Mouse (Mus musculus) heart, postnatal 10 days (tissue): ENCODE results near the gene Prkag1. TPM values are rescaled to one million over a fixed set of nuclear protein-coding genes. Genes with fewer than 3 reads are reported as not detected.
"Not testable (repeated sequence)": the region's sequence is repeated elsewhere in the genome, so short reads cannot be mapped to it uniquely, and the experiment has no call there.

Experiments used
- DNase-seq, 2 experiments: peaks; one replicate each; pipeline ENCODE4 v3.0.0; 2021
- intact Hi-C: fragments of 180-260 bp; cut with DNase I; formaldehyde crosslinking; loops from one replicate; pipeline ENCODE4 v1.15.1; 2025
- total RNA-seq, 2 experiments: library from RNA; stranded (reverse); gene quantifications; 2 replicates each; pipeline ENCODE4 v1.2.3; 2021

The Prkag1 gene
- total RNA-seq, 2 experiments from 2014 or later, result 93.7 to 94.3 TPM

DNA sequence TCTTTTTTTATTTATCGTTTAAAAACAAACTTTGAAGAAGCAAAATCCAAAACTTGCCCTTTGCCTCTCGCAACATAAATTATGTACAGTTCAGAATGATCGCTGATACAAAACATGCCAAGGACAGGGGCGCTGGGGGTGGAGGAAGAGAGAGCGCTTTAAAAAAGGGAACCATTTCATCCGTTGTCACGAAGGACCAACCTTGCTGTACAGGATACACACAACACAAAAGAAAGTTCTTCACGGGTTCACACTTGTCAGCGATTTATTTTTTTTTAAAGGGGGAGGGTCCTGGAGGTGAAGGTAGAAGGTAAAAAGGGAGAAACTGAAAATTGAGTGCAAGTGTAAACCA, 339 bp upstream of the Prkag1 start:
- intact Hi-C loops, result loop anchor here (1.0 to 2.0 kb wide), 3 partner anchors 23 to 41 kb away; partner anchors contain the start of gene Ddn
- no peak for DNase-seq

DNA sequence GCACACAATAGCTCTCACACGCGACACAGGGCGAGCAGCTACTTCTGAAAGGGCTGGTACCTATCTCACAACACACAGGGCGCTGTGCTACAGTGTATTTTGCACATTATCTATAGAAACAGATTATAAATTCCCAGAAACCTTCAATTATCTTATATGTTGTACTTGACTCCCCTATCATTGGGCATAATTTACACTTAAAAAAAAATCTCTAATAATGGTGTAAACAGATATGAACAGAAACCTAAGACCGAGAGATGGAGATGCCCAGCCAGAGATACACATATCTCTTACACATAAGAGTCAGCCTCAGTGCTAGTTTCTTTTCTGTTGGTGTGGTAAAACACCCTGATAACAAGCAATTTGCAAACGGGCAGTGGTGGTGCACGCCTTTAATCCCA, 3.7 kb downstream of the Prkag1 start:
- intact Hi-C loops, result no loop called here
- no peak for DNase-seq

DNA sequence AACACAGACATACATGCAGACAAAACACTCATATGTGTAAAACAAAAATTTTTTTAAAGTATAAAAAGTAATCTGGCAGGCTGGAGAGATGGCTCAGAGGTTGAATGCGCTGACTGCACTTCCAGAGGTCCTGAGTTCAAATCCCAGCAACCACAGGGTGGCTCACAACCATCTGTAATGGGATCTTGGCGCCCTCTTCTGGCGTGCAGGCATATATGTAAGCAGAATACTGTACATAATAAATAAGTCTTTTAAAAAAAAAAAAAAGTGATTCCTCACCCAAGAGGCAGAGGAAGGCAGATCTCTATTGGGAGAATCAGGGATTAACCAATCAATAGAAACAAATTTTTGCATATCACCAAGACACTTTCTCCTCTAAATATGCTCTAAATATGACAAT, 7.9 kb downstream of the Prkag1 start:
- no peak for DNase-seq
- intact Hi-C loops, result no loop called here

DNA sequence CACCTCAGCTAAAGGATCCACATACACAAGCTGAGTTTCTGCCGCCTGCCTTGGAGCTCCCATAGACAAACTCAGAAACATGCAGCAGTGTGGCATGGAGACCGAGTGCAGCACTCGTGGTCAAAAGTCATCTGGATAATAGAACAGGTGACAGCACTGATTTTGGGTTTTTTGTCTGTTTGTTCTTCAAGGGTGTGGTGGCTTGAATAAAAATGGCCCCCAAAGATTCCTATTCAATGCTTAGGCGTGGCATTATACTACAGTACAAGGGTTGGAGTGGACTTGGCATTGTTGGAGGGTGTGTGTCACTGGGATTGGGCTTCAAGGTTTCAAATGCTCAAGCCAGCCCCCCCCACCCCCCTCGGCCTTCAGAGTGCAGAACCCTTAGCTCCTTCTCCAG, 9.2 kb downstream of the Prkag1 start:
- intact Hi-C loops, result no loop called here
- no peak for DNase-seq

DNA sequence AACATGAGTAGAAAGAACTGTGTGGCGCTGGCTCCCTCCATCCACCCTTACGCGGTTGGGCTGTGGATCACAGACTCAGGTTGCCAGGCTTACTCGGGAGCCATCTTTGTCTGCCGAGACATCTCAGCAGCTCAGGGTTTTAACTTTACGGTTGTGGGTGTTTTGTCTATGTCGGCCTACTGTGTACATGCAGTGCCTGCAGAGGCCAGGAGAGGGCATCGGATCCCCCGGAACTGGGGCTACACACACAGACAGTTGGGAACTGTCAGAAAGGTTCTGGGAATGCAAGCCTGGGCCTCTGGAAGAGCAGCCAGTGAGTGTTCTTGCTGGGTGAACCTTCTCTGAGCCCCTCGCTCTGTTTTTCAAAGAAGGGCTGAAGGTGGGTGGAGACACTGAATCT, 9.9 kb downstream of the Prkag1 start:
- intact Hi-C loops, result no loop called here
- no peak for DNase-seq

DNA sequence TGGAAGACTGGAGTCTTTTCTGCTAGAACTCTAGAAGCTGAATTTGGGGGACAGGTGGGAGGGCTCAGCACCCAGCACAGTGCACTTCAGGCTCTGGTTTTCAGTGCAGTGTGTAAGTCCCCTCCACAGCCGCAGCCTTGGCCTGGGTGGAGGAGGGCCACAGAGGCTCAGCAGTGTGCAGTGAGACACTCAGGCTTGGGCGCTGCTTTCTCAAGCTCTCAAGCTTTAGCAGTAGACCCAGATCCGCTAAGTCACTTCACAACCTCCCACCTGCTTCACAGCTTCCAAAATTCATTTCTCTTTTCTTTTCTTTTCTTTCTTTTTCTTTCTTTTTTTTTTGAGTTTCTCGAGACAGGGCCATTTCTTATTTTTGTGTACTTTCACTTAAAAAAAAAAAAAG, 10.4 kb downstream of the Prkag1 start:
- DNase-seq, result no peak
- intact Hi-C loops, result no loop called here

DNA sequence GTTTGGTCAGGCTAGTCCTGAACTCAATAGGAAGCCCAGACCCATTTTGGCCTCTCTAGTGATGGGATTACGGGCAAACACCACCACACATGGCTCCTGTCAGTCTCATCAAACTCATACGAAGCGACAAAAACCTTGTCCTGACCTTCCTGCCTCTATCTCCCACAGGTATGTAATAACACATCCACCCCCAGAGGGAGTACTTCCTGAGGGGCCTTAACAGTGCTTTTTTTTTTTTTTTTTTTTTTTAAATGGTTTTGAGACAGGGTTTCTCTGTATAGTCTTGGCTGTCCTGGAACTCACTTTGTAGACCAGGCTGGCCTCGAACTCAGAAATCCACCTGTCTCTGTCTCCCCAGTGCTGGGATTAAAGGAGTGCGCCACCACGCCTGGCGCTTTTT, 13.2 kb downstream of the Prkag1 start:
- intact Hi-C loops, result no loop called here
- no peak for DNase-seq

DNA sequence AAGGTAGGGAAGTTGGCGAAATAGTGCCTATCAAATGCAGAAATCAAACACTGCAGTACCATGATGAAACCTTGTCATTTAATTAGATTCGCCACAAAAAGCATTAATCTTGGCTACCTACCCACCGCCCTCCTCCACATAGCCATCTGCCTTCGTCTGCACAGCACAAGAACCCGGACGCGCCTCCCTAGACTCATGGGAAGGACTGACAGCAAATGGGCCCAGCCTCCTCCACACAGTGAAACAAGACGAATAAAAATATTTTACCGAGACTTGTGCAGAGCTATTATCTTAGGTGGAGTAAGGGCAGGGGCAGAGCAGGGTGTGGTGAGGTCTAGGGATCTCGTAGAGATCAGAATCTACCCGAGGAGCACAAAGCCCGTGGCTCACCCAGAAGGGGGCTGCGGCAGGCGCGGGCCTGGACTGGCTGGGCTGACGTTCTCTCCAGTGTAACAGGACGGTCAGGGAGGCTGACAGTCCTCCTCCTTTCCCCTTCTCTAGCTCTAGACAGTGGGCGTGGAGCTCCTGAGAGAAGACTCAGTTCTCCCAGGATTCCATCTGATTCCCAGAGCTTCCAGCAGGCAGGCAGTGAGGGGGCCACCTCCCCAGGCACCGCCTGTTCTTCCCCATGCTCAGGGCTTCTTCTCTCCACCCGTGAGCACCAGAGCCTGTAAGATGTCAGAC, 18.4 kb downstream of the Prkag1 start:
- DNase-seq, result no peak
- intact Hi-C loops, result no loop called here

DNA sequence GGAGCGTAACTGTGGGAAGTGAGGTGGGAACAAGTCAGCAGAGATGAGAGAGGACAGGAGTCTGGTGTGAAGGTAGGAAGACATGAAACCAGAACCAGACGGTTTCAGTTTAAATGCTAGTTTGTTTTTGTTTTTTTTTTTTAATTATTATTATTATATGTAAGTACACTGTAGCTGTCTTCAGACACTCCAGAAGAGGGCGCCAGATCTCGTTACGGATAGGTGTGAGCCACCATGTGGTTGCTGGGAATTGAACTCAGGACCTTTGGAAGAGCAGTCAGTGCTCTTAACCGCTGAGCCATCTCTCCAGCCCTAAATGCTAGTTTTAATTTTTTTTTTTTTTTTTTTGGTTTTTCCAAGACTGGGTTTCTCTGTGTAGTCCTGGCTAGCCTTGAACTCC, 21.1 kb downstream of the Prkag1 start:
- DNase-seq, intact Hi-C loops: not testable (repeated sequence)

DNA sequence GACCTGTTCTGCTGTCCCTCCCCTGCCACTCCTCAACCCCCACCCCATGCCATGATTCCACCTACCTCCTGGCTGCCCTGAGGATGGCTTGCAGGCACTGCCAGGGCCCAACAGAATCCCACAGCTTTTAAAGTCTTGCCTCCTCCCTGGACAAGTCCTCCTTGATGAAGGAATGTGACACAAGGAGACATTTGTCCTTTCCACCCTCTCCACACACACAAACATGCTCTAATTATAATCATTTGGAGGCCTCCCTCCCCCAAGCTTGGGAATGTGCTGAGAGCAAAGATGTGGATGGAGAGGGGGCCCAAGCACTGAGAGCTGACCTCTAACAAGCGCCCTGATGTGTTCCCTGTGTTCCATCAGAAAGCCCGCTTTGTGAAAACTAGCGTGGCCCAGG, 21.9 kb downstream of the Prkag1 start, which contains the start of gene Ddn:
TSS of gene Ddn (minus strand) at position 101 of the 400 bp plus-strand sequence.
- intact Hi-C loops, result loop anchor here (2.0 kb wide), 1 partner anchor 21 kb away; the partner anchor contains the start of gene Prkag1
- no peak for DNase-seq

DNA sequence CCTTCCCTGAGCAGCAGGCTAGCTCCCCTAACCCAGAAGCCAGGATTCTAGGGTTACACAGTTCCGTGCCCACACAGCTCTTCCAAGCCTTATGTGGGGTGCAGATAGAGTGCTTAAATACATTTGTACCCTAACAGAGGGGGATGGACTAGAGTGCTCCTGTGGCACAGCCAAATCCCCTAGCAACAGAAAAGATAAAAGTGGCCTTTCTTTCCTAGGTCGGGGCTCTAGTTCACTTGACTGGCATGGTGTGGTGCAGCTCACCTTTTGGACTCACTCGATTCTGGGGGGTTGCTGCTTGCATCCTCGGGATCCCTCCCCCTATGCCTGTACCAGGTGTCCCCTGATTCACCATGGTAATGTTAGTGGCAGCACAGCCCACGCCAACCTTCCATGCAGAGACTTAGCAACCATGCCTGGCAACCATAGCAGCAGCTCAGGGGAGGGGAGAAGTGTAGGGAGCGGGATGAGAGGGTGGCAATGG, 22.6 kb downstream of the Prkag1 start:
- intact Hi-C loops, result loop anchor here (2.0 kb wide), 1 partner anchor 22 kb away; the partner anchor contains the start of gene Prkag1

DNA sequence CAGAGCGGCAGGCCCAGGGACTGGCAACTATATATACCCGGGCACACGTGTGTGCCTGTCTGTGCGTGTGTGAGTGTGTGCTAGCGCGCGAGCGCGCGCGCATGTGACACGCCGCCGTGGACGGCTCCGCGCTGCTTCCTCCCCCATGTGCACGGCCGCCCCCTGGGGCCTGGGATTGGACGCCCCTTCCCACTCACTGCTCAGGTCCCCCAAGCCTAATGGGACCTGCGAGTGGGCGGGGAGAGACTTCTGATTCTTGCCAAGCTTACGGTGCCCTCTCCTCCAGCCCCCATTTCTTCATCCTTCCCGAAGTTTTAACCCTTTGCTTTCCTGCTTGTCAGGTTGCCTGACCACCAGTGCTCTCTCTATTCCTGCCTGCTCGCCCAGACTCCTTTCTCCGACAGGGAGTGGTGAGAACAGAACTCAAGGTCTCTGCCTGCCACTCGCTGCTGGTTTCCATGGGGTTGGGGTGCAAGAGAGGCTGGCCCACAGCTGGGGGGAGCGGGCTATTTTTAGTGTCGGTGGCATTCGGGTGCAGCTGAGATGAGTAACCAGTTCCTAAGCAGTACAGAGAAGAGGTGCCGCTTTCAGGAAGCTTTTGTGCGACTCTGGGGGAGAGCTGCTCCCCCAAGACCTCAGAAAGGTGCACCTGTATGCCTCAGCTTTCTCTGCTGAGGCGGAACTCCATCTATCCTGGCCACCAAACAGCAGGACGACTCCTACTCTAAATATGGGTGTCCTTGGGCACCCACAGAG, 23.2 kb downstream of the Prkag1 start:
- DNase-seq, result peak; percentile 61 to 68
- intact Hi-C loops, result loop anchor here (2.0 kb wide), 1 partner anchor 23 kb away; the partner anchor contains the start of gene Prkag1

More for the DNA sequence above, 22.6 kb downstream of the Prkag1 start:
- no peak for DNase-seq

DNA sequence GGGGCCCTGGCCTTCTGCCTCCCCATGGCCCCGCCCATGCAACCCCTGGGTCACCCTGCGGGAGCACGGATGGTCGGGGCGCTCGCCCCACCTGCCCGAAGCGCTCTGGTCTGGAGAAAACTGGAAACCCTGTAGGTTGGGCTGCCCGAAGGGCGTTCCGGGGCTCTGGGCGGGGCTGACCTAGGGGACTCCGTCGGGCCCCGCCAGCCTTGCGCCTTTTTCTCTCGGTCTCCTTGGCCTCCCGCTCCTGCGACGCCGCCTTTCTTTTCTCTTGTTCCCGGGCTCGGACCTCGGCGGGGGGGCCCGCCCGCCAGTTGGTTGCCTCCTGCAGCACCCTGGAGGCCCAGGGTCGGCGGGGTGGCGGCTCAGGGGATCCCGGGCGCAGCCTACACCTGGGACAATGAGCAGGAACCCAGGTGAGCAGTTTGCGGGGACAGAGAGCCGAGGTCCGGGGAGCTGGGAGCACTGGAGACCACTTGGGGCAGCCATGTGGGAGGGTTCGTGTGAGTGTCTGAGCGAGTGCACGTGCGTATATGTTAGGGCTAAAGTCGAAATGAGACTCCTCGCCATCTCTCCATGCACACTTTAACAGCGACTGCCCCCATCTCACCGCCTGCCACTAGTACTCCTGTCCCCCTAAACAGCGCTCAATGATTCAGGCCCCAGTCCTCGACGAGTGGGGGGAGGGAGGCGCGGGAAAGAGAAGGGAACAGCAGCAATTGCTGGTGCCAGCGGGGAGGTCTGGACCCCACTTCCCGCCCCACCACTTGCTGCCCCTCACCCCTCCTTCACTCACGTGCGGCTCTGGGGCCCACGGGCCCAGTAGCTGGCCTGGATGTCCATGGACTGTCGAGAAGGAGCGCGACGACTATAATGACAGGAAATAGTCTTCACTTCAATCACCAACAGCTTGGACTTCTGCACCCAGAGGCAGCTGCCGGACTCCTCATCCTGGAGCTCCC, 24.2 kb downstream of the Prkag1 start:
- intact Hi-C loops, result no loop called here
- peak; percentile 8 to 35 for DNase-seq

DNA sequence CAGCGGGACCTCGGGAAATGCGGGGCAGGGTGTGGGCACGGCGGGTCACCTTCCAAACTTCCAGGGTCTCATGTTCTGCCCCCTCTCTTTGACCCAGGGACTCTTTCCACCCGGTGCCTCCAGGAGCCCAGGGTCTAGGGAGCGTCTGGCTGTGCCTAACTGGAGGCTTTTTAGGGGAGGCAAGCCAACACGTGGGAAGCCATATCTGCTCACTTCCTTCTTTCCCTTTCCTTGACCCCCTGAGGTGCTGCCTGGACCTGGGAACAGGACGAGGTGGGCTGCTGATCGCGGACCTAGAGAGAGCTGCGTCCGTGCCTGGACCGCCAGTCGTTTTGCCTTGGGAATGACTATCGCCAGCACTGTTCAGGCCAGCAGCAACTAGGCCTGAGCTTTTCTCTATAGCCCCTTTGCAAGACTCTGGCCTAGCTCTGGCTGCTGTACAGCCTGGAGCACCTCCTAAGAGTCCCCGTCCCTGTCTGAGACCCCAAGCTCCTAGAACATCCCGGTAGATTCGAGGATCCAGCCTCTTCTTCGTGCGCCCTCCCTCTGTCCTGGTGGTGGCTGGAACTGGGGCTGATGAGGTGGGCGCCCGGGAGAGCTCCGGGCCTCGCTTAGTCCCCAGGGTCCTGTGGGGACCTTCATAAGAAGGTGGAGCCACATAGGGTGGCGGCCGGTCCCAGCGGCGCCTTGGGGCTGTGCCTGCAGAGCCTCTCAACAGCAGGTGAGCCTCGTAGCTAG, 25.1 kb downstream of the Prkag1 start:
- intact Hi-C loops, result no loop called here

DNA sequence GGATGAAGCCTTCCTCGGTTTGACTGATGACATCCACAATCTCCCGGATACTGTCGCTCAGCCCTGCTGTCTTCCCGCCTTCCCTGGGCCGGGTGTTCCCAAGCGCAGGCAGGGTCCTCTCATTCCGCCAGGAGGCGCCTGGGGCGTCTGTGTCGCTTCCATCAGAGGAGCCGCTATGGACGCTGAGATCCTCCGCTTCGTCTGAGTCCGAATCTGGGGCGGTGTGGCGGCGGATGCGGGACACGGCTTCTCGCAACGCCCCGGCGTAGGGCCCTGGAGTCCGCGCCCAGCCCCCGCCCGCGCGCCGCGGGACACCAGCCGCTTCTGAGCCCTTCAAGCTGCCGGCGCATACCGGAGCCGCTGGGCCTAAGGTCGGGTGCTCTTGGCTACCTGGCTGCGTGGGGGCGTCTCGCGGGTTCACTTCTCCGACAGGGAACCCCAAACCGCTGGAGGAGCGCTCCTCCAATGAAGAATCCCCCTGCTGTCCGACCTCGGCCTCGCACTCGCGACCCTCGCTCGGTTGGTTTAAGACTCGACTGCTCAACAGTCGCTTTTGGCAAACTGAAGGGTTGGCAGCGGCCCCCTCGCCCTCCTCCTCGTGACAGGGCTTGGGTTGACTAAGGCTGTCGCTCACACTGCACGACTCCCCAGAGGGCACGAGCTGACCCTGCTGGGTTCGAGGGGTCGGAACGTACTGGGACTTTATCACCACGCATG, 25.8 kb downstream of the Prkag1 start:
- intact Hi-C loops, result loop anchor here (2.0 kb wide), 1 partner anchor 143 kb away; the partner anchor contains the start of gene Ddx23
- DNase-seq, result peak; percentile 80 to 86

More for the DNA sequence above, 25.1 kb downstream of the Prkag1 start:
- no peak for DNase-seq

DNA sequence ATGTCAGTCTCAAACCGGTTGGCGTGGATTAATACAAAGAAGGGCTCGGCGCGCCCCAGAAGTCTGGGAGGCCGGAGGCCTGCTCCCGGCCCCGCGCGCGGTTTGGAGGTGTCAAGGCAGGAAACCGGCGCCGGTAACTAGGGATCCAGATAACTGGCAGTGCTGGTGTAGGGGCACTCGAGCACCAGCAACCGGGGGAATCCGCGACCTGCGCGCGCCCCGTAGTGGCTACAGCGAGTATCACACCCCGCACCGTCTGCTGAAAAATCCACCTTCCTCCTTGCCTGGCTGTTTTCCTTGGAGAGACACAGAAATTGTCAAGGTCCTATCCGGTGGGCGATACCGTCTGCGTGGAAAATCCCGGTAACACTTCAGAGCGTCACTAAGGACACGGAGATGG, 27.3 kb downstream of the Prkag1 start:
- intact Hi-C loops, result loop anchor here (2.0 to 5.0 kb wide), 2 partner anchors 97 to 141 kb away; partner anchors contain the start of genes Ccdc65 and Ddx23
- DNase-seq, result peak; percentile 89 to 92

DNA sequence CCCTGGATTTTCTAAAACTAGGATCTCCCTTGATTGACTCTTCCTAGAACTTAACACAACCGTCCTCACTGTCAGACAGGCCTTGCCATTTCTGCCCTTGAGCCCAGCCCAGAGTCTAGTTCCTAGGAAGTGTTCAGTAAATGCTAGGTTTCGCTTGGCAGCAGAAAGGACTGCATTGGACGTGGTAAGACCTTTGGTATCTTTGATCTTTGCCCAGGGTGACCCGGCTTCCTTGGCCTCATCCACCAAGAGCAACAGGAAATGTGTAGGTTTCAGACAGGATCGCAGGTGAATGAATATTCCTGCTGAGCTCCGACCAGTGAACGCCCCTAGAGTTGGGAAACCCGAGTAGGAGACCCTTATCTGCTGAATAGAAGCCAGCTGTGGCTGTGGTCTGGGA, 28.4 kb downstream of the Prkag1 start:
- intact Hi-C loops, result loop anchor here (5.0 kb wide), 1 partner anchor 96 kb away; the partner anchor contains the start of gene Ccdc65
- DNase-seq, result no peak

DNA sequence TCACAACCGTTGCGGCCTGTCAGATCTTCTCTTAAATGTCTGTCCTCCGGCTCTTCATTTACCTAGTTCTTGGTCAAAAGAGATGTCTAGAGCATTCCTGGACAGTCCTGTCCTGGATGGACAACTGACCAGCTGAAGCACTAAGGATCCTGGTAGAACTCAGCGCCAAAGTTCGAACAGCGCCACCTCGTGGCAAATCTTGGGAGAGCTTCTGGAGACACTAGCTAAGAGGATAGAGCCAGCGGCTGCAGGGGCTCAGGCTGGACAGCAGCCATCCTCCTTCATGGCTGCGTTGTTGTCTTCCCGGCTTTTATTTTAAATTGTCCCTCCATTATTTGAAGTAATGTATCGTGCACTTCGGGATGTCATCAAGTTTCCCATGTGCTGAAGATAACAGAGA, 31.9 kb downstream of the Prkag1 start:
- peak; percentile 84 to 93 for DNase-seq
- intact Hi-C loops, result loop anchor here (1.0 kb wide), 1 partner anchor 135 kb away; no protein-coding TSS in a partner anchor

DNA sequence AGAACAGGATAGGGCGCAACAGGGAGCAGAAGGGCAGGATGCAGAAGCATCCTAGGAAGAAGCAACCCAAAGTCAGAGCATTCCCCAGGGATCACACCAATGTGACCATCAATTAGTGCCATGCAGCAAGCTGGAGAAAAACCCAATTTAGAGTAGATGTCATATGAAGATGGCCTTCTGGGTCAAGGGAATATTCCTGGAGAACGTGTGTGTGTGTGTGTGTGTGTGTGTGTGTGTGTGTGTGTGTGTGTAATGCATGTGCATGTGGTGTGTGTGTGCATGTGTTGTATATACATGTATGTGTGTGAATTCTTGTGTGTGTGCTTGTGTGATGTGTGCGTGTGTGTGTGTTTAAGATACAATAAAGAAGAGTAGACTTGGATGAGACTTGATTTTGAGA, 32.4 kb downstream of the Prkag1 start:
- no peak for DNase-seq
- intact Hi-C loops, result loop anchor here (1.0 kb wide), 1 partner anchor 135 kb away; no protein-coding TSS in a partner anchor
